Mouse (Mus musculus) limb, embryonic 11.5 days (tissue): ENCODE measurements around the gene Stpg3. TPM values are rescaled to one million over a fixed set of nuclear protein-coding genes. Genes with fewer than 3 reads are reported as not detected.

ENCODE experiments used
- ATAC-seq: fragments of 200-750 bp; cut with Nextera tagmentation; 2 replicates; pipeline ENCODE4 v1.8.0; 2017; ENCODE audit warnings: low read depth; ENCODE audit not compliant: insufficient number of reproducible peaks, low FRiP score, low TSS enrichment
- DNase-seq: peaks from one replicate; pipeline ENCODE4 v3.0.0-alpha.2; 2015; ENCODE audit warnings: low spot score
- H3K27ac ChIP-seq: fragments of 300-500 bp; sonication (generic); replicated peaks from 2 replicates; pipeline ENCODE4 v1.5.1; 2014; ENCODE audit warnings: low read depth, mild to moderate bottlenecking, low read length
- H3K27me3 ChIP-seq: fragments of 300-500 bp; sonication (generic); 2 replicates; pipeline ENCODE4 v1.6.1; 2014; ENCODE audit warnings: mild to moderate bottlenecking, low read length, mixed read lengths; ENCODE audit not compliant: control insufficient read depth, insufficient read depth
- H3K36me3 ChIP-seq: fragments of 300-500 bp; sonication (generic); 2 replicates; pipeline ENCODE4 v1.6.1; 2014; ENCODE audit warnings: mild to moderate bottlenecking, low read length, moderate library complexity, mixed read lengths; ENCODE audit not compliant: control insufficient read depth, insufficient read depth
- H3K4me1 ChIP-seq: fragments of 300-500 bp; sonication (generic); 2 replicates; pipeline ENCODE4 v1.6.1; 2014; ENCODE audit warnings: low read length, mixed read lengths; ENCODE audit not compliant: control insufficient read depth, insufficient read depth
- H3K4me2 ChIP-seq: fragments of 300-500 bp; sonication (generic); 2 replicates; pipeline ENCODE4 v1.6.1; 2014; ENCODE audit warnings: low read depth, mild to moderate bottlenecking, moderate library complexity; ENCODE audit not compliant: severe bottlenecking
- H3K4me3 ChIP-seq: fragments of 300-500 bp; sonication (generic); 2 replicates; pipeline ENCODE4 v1.5.1; 2014; ENCODE audit warnings: low read depth, low read length
- H3K9ac ChIP-seq: fragments of 300-500 bp; sonication (generic); 2 replicates; pipeline ENCODE4 v1.6.1; 2014; ENCODE audit warnings: mild to moderate bottlenecking, low read length
- H3K9me3 ChIP-seq: fragments of 300-500 bp; sonication (generic); 2 replicates; pipeline ENCODE4 v1.6.1; 2016; ENCODE audit warnings: low read length; ENCODE audit not compliant: control insufficient read depth
- WGBS: fragments of 180-500 bp; shearing (Covaris S2); extraction: QIAGEN DNeasy Blood & Tissue Kit; methylation state at CpG from one replicate; pipeline ENCODE4 v1.1.7; 2014; 5-methylcytosine and 5-hydroxymethylcytosine counted together
- polyA plus RNA-seq: library from polyadenylated mRNA; unstranded; fragments of >200 nt; fragmentation: Nextera tagmentation; extraction: Ambion mirVana; gene quantifications from 2 replicates; pipeline ENCODE4 v1.2.1, GENCODE M21; 2014

Stpg3 gene
- polyA plus RNA-seq, 1 experiment from 2014 or later = 0.19 TPM

DNA sequence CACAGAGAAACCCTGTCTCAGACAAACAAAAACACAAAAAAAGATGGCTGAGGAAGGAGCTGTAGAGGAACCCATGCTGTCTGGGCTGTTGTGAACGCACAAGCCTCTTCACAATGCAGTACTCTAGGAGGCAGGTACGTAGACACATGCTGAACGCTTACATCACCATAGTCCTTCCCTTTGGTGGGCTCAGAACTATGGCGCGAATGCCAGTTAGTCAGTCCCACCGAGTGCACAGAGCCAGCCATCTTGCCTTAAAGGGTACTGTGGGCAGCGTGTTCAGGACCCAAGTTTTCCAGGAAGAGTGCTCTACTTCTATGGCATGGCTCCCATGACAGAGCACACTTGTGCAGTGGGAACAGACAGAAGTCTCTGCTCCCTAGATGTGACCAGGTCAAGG, 29.9 kb downstream of the Stpg3 start:
- Histone ChIP-seq H3K27me3 (peaks cover 31% of the 10 kb centered on the region), H3K4me1 (peaks cover 20% of the 10 kb centered on the region), H3K4me3 (no peak overlapping the region), H3K9me3 (no peaks in the 10 kb centered on the region), H3K4me2 (no peak overlapping the region), H3K9ac (no peak overlapping the region), H3K27ac (no peak overlapping the region), H3K36me3 (no peaks in the 10 kb centered on the region)
- whole genome bisulfite sequencing = 93% methylated on average over 7 of the region's 7 CpGs
- no peak for ATAC-seq
- DNase-seq = no peak

GRCm38 (mm10) chr2:25183336-25183735, 31.1 kb downstream of the Stpg3 start:
- Histone ChIP-seq H3K4me3 (no peak overlapping the region), H3K27ac (no peak overlapping the region), H3K9me3 (no peaks in the 10 kb centered on the region), H3K27me3 (peaks cover 31% of the 10 kb centered on the region), H3K4me1 (peaks cover 27% of the 10 kb centered on the region), H3K9ac (no peak overlapping the region), H3K36me3 (no peaks in the 10 kb centered on the region), H3K4me2 (no peak overlapping the region)
- 75% methylated on average over 2 of the region's 2 CpGs for WGBS
- no peak for ATAC-seq
- DNase-seq = no peak

GRCm38 (mm10) chr2:25182664-25183063, 31.8 kb downstream of the Stpg3 start:
- 35% methylated on average over 6 of the region's 6 CpGs for WGBS
- no peak for ATAC-seq
- no peak overlapping the region for H3K4me2 ChIP-seq

DNA sequence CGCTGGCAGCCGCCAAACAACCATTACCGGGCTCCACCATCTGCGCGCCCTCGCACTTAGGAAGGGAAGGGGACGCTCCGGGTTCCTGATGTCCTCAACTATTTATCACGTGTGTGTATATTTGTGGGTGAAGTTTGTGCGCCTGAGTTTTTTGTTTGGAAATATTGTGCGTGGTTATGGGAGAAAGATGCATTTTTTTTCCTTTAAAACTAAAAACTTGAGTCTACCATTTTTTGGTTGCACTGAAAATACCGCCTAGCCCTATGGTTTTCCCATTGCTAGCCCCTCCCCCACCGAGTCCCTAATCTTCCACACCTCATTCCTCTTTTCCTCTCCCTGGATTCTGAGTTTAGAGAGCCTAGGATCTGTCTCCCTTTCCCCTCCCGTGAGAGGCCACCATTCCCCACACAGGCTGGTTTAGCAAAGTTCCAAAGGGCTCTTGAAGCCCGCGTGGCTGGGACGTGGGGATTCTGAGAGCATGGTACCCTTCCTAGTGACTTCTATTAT, 32.5 kb downstream of the Stpg3 start:
- DNase-seq (peak; percentile 47), ATAC-seq (no peak)
- no peaks in the 10 kb centered on the region for H3K36me3 ChIP-seq
- peaks cover 41% of the 10 kb centered on the region for H3K4me1 ChIP-seq
- H3K4me3 ChIP-seq = peak overlapping the region; percentile 48
- peak overlapping the region; percentile 81 for H3K4me2 ChIP-seq
- no peak overlapping the region for H3K27ac ChIP-seq
- H3K9ac ChIP-seq = 0 out of 2 replicates have a peak overlapping the region, but pooled peaks have one; percentile 52
- H3K27me3 ChIP-seq = peaks cover 31% of the 10 kb centered on the region
- H3K9me3 ChIP-seq = no peaks in the 10 kb centered on the region
- WGBS = under 1% methylated on average over 17 of the region's 17 CpGs

More at GRCm38 (mm10) chr2:25182664-25183063, 31.8 kb downstream of the Stpg3 start:
- Histone ChIP-seq H3K9me3 (no peaks in the 10 kb centered on the region), H3K36me3 (no peaks in the 10 kb centered on the region), H3K4me1 (peaks cover 34% of the 10 kb centered on the region), H3K27ac (no peak overlapping the region), H3K4me3 (no peak overlapping the region), H3K27me3 (peaks cover 31% of the 10 kb centered on the region), H3K9ac (no peak overlapping the region)
- DNase-seq = no peak

GRCm38 (mm10) chr2:25180973-25181890, 33.2 kb downstream of the Stpg3 start:
- Histone ChIP-seq H3K36me3 (no peaks in the 10 kb centered on the region), H3K27me3 (peaks cover 31% of the 10 kb centered on the region), H3K9me3 (no peaks in the 10 kb centered on the region), H3K4me1 (peaks cover 48% of the 10 kb centered on the region), H3K9ac (peak overlapping the region; percentile 52), H3K4me2 (peak overlapping the region; percentile 81), H3K4me3 (peak overlapping the region; percentile 48), H3K27ac (peak overlapping the region; percentile 52)
- ATAC-seq = 0 out of 2 replicates have a peak, but pooled peaks have one; percentile 12
- DNase-seq = peak; percentile 68
- WGBS = under 1% methylated on average over 100 of the region's 100 CpGs

- Histone ChIP-seq H3K36me3 (no peaks in the 10 kb centered on the region), H3K9me3 (no peaks in the 10 kb centered on the region), H3K4me3 (peak within 1 kb of the TSS; percentile 48), H3K27ac (peak within 1 kb of the TSS; percentile 59), H3K4me1 (peaks cover 48% of the 10 kb centered on the region), H3K27me3 (peaks cover 31% of the 10 kb centered on the region), H3K4me2 (peak within 1 kb of the TSS; percentile 81), H3K9ac (peak within 1 kb of the TSS; percentile 52)
- peak; percentile 94 for DNase-seq
- WGBS = 0% methylated on average over 35 of the region's 35 CpGs
- ATAC-seq = peak; percentile 73
Observed at GRCm38 (mm10) chr2:25180478-25180903, 33.9 kb downstream of the Stpg3 start, which contains the start of gene Nrarp. Nrarp (plus strand) TSS chr2:25180758.

DNA sequence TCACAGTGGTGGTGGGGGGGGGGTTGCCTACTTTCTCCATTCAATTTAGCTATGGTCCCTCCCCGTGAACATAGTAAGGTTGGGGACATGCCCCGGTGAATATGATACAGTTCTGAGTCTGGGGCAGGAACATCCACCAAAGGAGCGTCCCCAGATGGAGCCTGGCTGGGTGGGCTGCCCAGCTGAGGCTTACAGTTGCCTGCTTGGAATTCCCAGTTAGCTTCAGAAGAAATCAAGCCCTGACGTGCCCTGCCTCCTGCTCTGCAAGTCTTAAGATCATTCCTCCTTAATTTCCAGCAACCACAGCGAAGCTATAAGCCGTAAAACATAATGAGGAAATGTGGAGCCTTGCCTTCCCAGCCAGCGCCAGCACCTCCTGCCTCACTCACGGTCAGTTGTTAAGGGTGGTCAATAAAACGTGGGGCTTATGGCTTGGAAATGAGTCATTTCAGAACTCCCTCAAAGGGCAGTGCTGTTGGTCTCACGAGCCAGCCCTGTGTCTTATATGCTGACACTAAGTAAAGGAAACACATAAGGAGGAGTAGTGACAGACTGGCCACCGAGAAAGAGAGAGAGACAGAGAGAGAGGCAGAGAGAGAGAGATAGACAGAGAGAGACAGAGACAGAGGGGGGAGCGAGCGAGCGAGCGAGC, 34.7 kb downstream of the Stpg3 start:
- no peaks in the 10 kb centered on the region for H3K9me3 ChIP-seq
- peaks cover 45% of the 10 kb centered on the region for H3K4me1 ChIP-seq
- ATAC-seq (no peak), DNase-seq (peak; percentile 60)
- peak overlapping the region; percentile 81 for H3K4me2 ChIP-seq
- 12% methylated on average over 15 of the region's 15 CpGs for WGBS
- peak overlapping the region; percentile 48 for H3K4me3 ChIP-seq
- peak overlapping the region; percentile 59; the same call in 1 of the 2 replicates for H3K27ac ChIP-seq
- peaks cover 31% of the 10 kb centered on the region for H3K27me3 ChIP-seq
- no peak overlapping the region for H3K9ac ChIP-seq
- H3K36me3 ChIP-seq = no peaks in the 10 kb centered on the region
